Mouse (Mus musculus): ENCODE results near the gene Slc17a2. TPM values are rescaled to one million over a fixed set of nuclear protein-coding genes. Genes with fewer than 3 reads are reported as not detected.

Gene Slc17a2
- polyA plus RNA-seq (2015; fragmentation: Illumina TruSeq; extraction: RNeasy Lipid Tissue Mini Kit (QIAGEN cat#74804); ENCODE audit: insufficient read depth, low replicate concordance), result not detected

DNA sequence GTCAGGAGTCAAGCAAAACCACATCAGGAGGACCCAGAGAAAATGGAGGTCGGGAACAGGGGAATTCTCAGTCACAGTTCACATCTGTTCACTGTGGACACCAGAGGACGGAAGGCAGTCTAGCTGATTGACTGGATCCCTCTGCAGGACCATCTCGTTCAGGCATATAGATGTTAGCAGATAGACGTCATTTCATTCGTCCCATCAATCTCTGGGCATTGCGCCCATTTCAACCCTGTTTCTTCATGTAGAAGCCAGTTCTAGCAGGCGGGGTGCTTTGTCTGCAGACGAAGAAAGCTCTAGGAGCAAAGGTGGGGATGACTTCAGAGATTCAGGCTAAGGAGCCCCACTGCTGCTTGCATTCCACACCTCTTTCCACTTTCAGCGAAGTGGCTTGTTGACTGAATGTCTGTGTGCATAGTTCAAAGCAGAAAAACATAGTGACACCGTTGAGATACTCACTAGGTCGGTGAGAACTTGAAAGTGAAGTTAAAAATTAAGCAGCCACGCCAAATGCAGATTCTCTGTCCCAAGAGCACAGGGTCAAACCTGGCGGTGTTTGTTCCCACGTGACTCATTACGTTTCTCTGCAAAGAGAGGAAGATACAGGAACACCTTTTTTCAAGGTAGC is at the start of gene Slc17a2:
Slc17a2 (plus strand) TSS at position 572 of the 631 bp plus-strand sequence.

DNA sequence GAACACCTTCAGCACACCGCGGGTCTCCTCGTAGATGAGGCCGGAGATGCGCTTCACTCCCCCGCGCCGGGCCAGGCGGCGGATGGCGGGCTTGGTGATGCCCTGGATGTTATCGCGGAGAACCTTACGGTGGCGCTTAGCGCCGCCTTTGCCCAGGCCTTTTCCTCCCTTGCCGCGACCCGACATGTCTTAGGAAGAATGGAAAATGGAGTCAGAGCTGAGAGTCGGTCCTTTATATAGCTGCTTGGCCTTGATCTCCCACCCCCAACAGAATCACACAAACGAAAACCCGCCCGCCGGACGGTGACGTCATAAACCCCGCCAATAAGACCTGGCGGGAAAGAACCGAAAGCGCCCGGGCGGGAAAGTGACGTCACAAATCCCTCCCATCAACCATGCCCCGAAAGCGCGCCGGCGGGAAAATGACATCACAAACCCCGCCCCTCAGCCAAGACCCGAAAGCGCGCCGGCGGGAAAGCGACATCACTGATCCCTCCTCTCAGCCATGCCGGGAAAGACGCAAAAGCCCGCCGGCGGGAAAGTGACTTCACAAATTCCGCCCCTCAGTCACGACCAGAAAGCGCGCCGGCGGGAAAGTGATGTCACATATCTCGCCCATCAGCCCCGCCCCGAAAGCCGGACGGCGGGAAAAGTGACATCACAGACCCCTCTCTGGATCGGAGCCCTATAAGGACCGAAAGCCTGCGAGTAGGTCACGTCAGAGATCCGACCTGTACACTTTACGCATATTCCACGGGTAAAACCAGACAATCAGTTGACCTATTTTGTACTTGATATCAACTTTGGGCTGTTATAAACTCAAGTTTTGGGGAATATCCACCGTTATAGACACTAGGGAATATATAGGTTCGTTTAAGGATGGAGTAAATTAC is 45.6 kb upstream of the Slc17a2 start, which contains the start of gene Hist1h4a:
Hist1h4a (minus strand) TSS at position 259 of the 893 bp plus-strand sequence.

DNA sequence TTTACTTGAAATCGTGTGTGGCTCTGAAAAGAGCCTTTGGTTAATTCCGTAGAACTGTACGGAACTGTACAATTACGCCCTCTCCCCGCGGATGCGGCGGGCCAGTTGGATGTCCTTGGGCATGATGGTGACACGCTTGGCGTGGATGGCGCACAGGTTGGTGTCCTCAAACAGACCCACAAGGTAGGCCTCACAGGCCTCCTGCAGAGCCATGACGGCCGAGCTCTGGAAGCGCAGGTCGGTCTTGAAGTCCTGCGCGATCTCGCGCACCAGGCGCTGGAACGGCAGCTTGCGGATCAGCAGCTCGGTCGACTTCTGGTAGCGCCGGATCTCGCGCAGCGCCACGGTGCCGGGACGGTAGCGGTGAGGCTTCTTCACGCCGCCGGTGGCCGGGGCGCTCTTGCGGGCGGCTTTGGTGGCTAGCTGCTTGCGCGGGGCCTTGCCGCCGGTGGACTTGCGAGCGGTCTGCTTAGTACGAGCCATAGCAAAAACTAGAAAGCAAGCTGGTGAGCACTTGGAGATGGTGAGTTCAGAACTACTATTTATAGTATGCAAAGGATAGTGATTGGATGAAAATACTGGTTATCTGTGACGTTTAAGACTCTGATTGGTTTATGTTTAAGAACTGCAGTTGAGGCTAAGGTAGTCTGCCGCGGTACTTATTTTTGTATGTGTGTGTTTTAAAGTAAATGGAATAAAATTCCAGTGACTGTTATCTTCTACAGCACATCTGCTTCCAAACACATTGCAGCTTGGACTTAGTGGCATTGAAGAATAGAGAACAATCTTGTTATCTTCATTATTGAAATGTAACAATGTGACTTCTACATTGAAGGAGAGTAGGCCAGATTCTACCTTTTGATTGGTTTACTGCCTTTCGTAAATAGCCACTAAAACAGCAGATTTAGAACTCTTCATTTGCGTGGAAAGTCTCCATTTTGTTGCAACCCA is 44.6 kb upstream of the Slc17a2 start, which contains the start of gene Hist1h3a:
Hist1h3a (minus strand) TSS at position 516 of the 951 bp plus-strand sequence.

DNA sequence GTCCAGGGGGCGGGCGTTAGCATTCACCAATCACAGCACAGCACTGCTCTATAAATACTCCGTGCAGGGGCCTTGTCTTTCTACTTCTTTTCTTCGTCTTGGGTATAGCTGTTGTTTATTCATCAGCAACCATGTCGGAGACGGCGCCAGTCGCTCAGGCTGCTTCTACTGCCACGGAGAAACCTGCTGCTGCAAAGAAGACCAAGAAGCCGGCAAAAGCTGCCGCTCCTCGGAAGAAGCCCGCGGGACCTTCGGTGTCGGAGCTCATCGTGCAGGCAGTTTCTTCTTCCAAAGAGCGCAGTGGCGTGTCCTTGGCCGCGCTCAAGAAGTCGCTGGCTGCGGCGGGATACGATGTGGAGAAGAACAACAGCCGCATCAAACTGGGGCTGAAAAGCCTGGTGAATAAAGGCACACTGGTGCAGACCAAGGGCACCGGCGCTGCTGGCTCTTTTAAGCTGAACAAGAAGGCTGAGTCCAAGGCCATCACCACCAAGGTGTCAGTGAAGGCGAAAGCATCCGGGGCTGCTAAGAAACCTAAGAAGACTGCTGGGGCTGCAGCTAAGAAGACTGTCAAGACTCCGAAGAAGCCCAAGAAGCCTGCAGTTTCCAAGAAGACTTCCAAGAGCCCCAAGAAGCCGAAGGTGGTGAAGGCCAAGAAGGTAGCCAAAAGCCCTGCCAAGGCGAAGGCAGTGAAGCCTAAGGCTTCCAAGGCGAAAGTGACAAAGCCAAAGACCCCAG is 43.0 kb upstream of the Slc17a2 start, which contains the start of gene Hist1h1a:
Hist1h1a (plus strand) TSS at position 81 of the 738 bp plus-strand sequence.

DNA sequence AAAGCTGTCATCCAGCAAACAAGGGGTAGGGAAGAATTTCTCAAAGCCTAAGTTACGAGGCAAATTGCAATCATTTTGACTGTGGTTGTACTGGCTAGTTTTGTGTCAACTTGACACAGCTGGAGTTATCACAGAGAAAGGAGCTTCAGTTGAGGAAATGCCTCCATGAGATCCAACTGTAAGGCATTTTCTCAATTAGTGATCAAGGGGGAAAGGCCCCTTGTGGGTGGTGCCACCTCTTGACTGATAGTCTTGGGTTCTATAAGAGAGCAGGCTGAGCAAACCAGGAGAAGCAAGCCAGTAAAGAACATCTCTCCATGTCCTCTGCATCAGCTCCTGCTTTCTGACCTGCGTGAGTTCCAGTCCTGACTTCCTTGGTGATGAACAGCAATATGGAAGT is 37.2 kb upstream of the Slc17a2 start, which contains the start of gene Trim38:
Trim38 (plus strand) TSS at position 301 of the 400 bp plus-strand sequence.

DNA sequence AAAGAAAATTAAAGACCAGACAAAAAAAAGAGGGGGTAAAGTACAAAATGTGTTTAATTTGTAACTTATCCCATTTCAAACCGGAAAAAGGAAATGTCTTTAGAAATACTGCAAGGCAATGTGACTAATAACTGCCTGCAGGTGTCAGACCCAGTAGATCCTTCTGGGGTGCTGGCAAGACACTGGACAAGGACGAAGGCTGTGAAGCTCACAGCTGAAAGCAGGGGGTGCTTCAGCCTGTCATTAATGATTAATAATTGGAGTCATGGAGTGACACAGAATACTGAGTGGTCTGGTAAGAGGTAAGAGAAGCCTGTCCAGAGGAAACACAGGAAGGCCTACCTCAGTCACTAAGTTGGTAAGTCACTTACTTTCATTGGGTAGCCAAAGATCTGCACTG is 32.5 kb downstream of the Slc17a2 start, which contains the start of gene Slc17a3:
Slc17a3 (plus strand) TSS at position 127 of the 400 bp plus-strand sequence.

DNA sequence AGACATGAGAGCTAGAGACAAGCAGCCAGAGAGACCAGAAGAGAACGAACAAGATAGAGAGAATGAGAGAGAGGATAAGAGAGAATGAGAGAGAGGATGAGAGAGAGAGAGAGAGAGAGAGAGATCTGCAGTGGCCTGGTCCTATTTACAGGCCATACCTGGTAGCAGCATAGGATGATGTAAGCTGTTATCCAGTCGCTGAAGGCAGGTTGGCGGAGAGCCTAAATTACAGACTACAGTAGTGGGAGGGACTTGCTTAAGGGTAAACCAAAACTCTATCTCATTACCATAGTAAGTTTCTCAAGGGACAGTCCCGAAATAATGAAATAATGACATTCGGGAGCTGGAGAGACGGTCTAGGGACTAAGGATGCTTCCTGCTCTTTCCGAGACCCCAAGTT is 60.6 kb downstream of the Slc17a2 start, which contains the start of gene Slc17a1:
Slc17a1 (plus strand) TSS at position 346 of the 400 bp plus-strand sequence.

Other genes starting within 250 kb of the Slc17a2 start
- not detected for gene Hist1h3e, start 244.6 kb upstream of the Slc17a2 start, polyA plus RNA-seq (2015; fragmentation: Illumina TruSeq; extraction: RNeasy Lipid Tissue Mini Kit (QIAGEN cat#74804); ENCODE audit: insufficient read depth, low replicate concordance)
- 0.52 TPM for gene Hist1h2ae, start 235.8 kb upstream of the Slc17a2 start, polyA plus RNA-seq (2015; fragmentation: Illumina TruSeq; extraction: RNeasy Lipid Tissue Mini Kit (QIAGEN cat#74804); ENCODE audit: insufficient read depth, low replicate concordance)
- gene Hist1h2bg, start 235.6 kb upstream of the Slc17a2 start, polyA plus RNA-seq (2015; fragmentation: Illumina TruSeq; extraction: RNeasy Lipid Tissue Mini Kit (QIAGEN cat#74804); ENCODE audit: insufficient read depth, low replicate concordance), result 1.1 TPM
- not detected for gene Hist1h2bf, start 232.8 kb upstream of the Slc17a2 start, polyA plus RNA-seq (2015; fragmentation: Illumina TruSeq; extraction: RNeasy Lipid Tissue Mini Kit (QIAGEN cat#74804); ENCODE audit: insufficient read depth, low replicate concordance)
- not detected for gene Hist1h2ad, start 232.6 kb upstream of the Slc17a2 start, polyA plus RNA-seq (2015; fragmentation: Illumina TruSeq; extraction: RNeasy Lipid Tissue Mini Kit (QIAGEN cat#74804); ENCODE audit: insufficient read depth, low replicate concordance)
- gene Hist1h3d, start 231.2 kb upstream of the Slc17a2 start, polyA plus RNA-seq (2015; fragmentation: Illumina TruSeq; extraction: RNeasy Lipid Tissue Mini Kit (QIAGEN cat#74804); ENCODE audit: insufficient read depth, low replicate concordance), result 0.39 TPM
- gene Hist1h4d, start 225.4 kb upstream of the Slc17a2 start, polyA plus RNA-seq (2015; fragmentation: Illumina TruSeq; extraction: RNeasy Lipid Tissue Mini Kit (QIAGEN cat#74804); ENCODE audit: insufficient read depth, low replicate concordance), result not detected
- 3.3 TPM for gene Hist1h2be, start 185.9 kb upstream of the Slc17a2 start, polyA plus RNA-seq (2015; fragmentation: Illumina TruSeq; extraction: RNeasy Lipid Tissue Mini Kit (QIAGEN cat#74804); ENCODE audit: insufficient read depth, low replicate concordance)
- 0.40 TPM for gene Hist1h1e, start 184.4 kb upstream of the Slc17a2 start, polyA plus RNA-seq (2015; fragmentation: Illumina TruSeq; extraction: RNeasy Lipid Tissue Mini Kit (QIAGEN cat#74804); ENCODE audit: insufficient read depth, low replicate concordance)
- gene Hist1h2ac, start 123.0 kb upstream of the Slc17a2 start, polyA plus RNA-seq (2015; fragmentation: Illumina TruSeq; extraction: RNeasy Lipid Tissue Mini Kit (QIAGEN cat#74804); ENCODE audit: insufficient read depth, low replicate concordance), result 0.75 TPM
- gene Hist1h2bc, start 122.8 kb upstream of the Slc17a2 start, polyA plus RNA-seq (2015; fragmentation: Illumina TruSeq; extraction: RNeasy Lipid Tissue Mini Kit (QIAGEN cat#74804); ENCODE audit: insufficient read depth, low replicate concordance), result 19.4 TPM
- gene Hist1h1t, start 111.2 kb upstream of the Slc17a2 start, polyA plus RNA-seq (2015; fragmentation: Illumina TruSeq; extraction: RNeasy Lipid Tissue Mini Kit (QIAGEN cat#74804); ENCODE audit: insufficient read depth, low replicate concordance), result not detected
- gene Hist1h4c, start 108.5 kb upstream of the Slc17a2 start, polyA plus RNA-seq (2015; fragmentation: Illumina TruSeq; extraction: RNeasy Lipid Tissue Mini Kit (QIAGEN cat#74804); ENCODE audit: insufficient read depth, low replicate concordance), result not detected
- gene Hfe, start 96.1 kb upstream of the Slc17a2 start, polyA plus RNA-seq (2015; fragmentation: Illumina TruSeq; extraction: RNeasy Lipid Tissue Mini Kit (QIAGEN cat#74804); ENCODE audit: insufficient read depth, low replicate concordance), result 28.5 TPM
- 26.6 TPM for gene Hist1h1c, start 68.2 kb upstream of the Slc17a2 start, polyA plus RNA-seq (2015; fragmentation: Illumina TruSeq; extraction: RNeasy Lipid Tissue Mini Kit (QIAGEN cat#74804); ENCODE audit: insufficient read depth, low replicate concordance)
- gene Hist1h3c, start 61.4 kb upstream of the Slc17a2 start, polyA plus RNA-seq (2015; fragmentation: Illumina TruSeq; extraction: RNeasy Lipid Tissue Mini Kit (QIAGEN cat#74804); ENCODE audit: insufficient read depth, low replicate concordance), result not detected
- not detected for gene Hist1h2bb, start 60.3 kb upstream of the Slc17a2 start, polyA plus RNA-seq (2015; fragmentation: Illumina TruSeq; extraction: RNeasy Lipid Tissue Mini Kit (QIAGEN cat#74804); ENCODE audit: insufficient read depth, low replicate concordance)
- gene Hist1h2ab, start 55.9 kb upstream of the Slc17a2 start, polyA plus RNA-seq (2015; fragmentation: Illumina TruSeq; extraction: RNeasy Lipid Tissue Mini Kit (QIAGEN cat#74804); ENCODE audit: insufficient read depth, low replicate concordance), result not detected
- not detected for gene Hist1h3b, start 54.7 kb upstream of the Slc17a2 start, polyA plus RNA-seq (2015; fragmentation: Illumina TruSeq; extraction: RNeasy Lipid Tissue Mini Kit (QIAGEN cat#74804); ENCODE audit: insufficient read depth, low replicate concordance)
- gene Hist1h4b, start 50.0 kb upstream of the Slc17a2 start, polyA plus RNA-seq (2015; fragmentation: Illumina TruSeq; extraction: RNeasy Lipid Tissue Mini Kit (QIAGEN cat#74804); ENCODE audit: insufficient read depth, low replicate concordance), result not detected
- not detected for gene Hist1h4a, start 45.8 kb upstream of the Slc17a2 start, polyA plus RNA-seq (2015; fragmentation: Illumina TruSeq; extraction: RNeasy Lipid Tissue Mini Kit (QIAGEN cat#74804); ENCODE audit: insufficient read depth, low replicate concordance)
- gene Hist1h3a, start 44.6 kb upstream of the Slc17a2 start, polyA plus RNA-seq (2015; fragmentation: Illumina TruSeq; extraction: RNeasy Lipid Tissue Mini Kit (QIAGEN cat#74804); ENCODE audit: insufficient read depth, low replicate concordance), result not detected
- not detected for gene Hist1h1a, start 43.3 kb upstream of the Slc17a2 start, polyA plus RNA-seq (2015; fragmentation: Illumina TruSeq; extraction: RNeasy Lipid Tissue Mini Kit (QIAGEN cat#74804); ENCODE audit: insufficient read depth, low replicate concordance)
- not detected for gene Trim38, start 37.1 kb upstream of the Slc17a2 start, polyA plus RNA-seq (2015; fragmentation: Illumina TruSeq; extraction: RNeasy Lipid Tissue Mini Kit (QIAGEN cat#74804); ENCODE audit: insufficient read depth, low replicate concordance)
- gene Slc17a3, start 32.4 kb downstream of the Slc17a2 start, polyA plus RNA-seq (2015; fragmentation: Illumina TruSeq; extraction: RNeasy Lipid Tissue Mini Kit (QIAGEN cat#74804); ENCODE audit: insufficient read depth, low replicate concordance), result not detected
- not detected for gene Slc17a1, start 60.8 kb downstream of the Slc17a2 start, polyA plus RNA-seq (2015; fragmentation: Illumina TruSeq; extraction: RNeasy Lipid Tissue Mini Kit (QIAGEN cat#74804); ENCODE audit: insufficient read depth, low replicate concordance)
- not detected for gene Slc17a4, start 108.0 kb downstream of the Slc17a2 start, polyA plus RNA-seq (2015; fragmentation: Illumina TruSeq; extraction: RNeasy Lipid Tissue Mini Kit (QIAGEN cat#74804); ENCODE audit: insufficient read depth, low replicate concordance)
- not detected for gene Hist1h2ba, start 127.2 kb downstream of the Slc17a2 start, polyA plus RNA-seq (2015; fragmentation: Illumina TruSeq; extraction: RNeasy Lipid Tissue Mini Kit (QIAGEN cat#74804); ENCODE audit: insufficient read depth, low replicate concordance)
- gene Hist1h2aa, start 127.5 kb downstream of the Slc17a2 start, polyA plus RNA-seq (2015; fragmentation: Illumina TruSeq; extraction: RNeasy Lipid Tissue Mini Kit (QIAGEN cat#74804); ENCODE audit: insufficient read depth, low replicate concordance), result not detected
- gene Scgn, start 184.2 kb downstream of the Slc17a2 start, polyA plus RNA-seq (2015; fragmentation: Illumina TruSeq; extraction: RNeasy Lipid Tissue Mini Kit (QIAGEN cat#74804); ENCODE audit: insufficient read depth, low replicate concordance), result not detected